Mouse (Mus musculus) monocyte, adult 5-6 weeks (primary cell): ENCODE measurements around the gene Gm10663. TPM values are rescaled to one million over a fixed set of nuclear protein-coding genes. Genes with fewer than 3 reads are reported as not detected.

ENCODE experiments used
- total RNA-seq: library from RNA; stranded (forward); fragments of 200-1000, 200-491, 200-594 nt; gene quantifications from 3 replicates; pipeline ENCODE4 v1.2.3, GENCODE M21; 2017

Gene Gm10663
- total RNA-seq, 1 experiment from 2014 or later = not detected

Other genes with a start within 250 kb of the Gm10663 start
- 29.4 to 59.8 TPM (median 43.6 TPM) in 3 replicates for gene Klhl2, start 225.0 kb upstream of the Gm10663 start, total RNA-seq
- 21.7 to 28.7 TPM (median 26.3 TPM) in 3 replicates for gene Tmem192, start 127.8 kb upstream of the Gm10663 start, total RNA-seq
- not detected in 3 replicates for gene Trim75, start 87.2 kb upstream of the Gm10663 start, total RNA-seq
- gene Trim61, start 56.5 kb upstream of the Gm10663 start, total RNA-seq = not detected in 3 replicates
- gene Trim60, start 56.4 kb upstream of the Gm10663 start, total RNA-seq = not detected in 3 replicates
- not detected in 3 replicates for gene Apela, start 37.7 kb upstream of the Gm10663 start, total RNA-seq
- not detected in 3 replicates for gene BC030870, start 54.5 kb downstream of the Gm10663 start, total RNA-seq